Mouse (Mus musculus): ENCODE results near the gene Adamts14. TPM values are rescaled to one million over a fixed set of nuclear protein-coding genes. Genes with fewer than 3 reads are reported as not detected.

Adamts14 gene
- polyA plus RNA-seq, 1 experiment from 2014 or later = 0.78 TPM

DNA sequence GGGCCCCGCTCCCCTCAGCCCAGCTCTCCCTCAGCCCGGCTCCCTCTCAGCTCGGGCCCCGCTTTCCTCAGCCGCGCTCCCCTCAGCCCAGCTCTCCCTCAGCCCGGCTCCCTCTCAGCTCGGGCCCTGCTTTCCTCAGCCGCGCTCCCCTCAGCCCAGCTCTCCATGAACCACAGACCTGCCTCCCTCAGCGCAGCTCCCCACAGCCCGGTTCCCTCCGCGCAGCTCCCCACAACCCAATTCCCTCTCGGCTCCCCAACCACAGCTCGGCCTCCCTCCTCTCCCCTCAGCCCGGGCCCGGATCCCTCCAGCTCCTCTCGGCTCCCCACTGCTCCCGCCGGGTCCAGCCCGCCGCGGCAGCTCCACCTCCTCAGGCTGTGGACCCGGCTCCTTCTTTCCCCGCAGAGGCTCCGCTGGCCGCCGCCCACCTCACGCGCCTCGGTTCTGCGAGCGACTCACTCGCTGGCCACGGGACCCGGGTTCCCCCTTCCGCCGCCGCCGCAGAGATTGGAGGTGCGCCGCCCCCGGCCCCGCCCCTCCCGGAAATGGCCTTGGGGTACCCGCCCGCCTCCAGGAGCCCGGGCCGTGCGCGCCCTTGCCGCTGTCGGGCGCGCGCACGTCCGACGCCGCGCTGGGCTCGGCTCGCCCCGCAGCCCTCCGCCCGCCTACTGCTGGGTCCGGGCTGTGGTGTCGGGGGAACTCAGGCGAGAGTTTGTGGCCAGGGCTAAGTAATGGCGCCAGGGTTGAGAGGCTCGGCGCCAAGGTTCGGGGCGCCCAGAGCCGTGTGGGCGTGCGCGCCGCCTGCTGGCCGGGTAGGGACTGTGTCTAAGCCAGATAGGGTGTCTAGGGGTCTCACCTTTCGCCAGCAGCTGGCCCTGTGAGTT, 125.8 kb downstream of the Adamts14 start, which contains the start of gene Sgpl1:
Sgpl1 (minus strand) TSS at position 547 of the 884 bp plus-strand sequence.
- Histone ChIP-seq H3K9me3 (no peaks in the 10 kb centered on the region), H3K9ac (peak within 1 kb of the TSS; percentile 94), H3K4me1 (replicated peaks) (peaks cover 5% of the 10 kb centered on the region), H3K4me2 (replicated peaks) (peak within 1 kb of the TSS; percentile 96), H3K4me3 (replicated peaks) (peak within 1 kb of the TSS; percentile 96), H3K27ac (peak within 1 kb of the TSS; percentile 97), H3K36me3 (no peaks in the 10 kb centered on the region), H3K27me3 (replicated peaks) (no peaks in the 10 kb centered on the region)
- WGBS = under 1% methylated on average over 81 of the region's 82 CpGs
- peak; percentile 93 for ATAC-seq

Other genes starting within 250 kb of the Adamts14 start
- gene Pcbd1, start 184.1 kb downstream of the Adamts14 start, polyA plus RNA-seq (2015; fragmentation: Nextera tagmentation; extraction: Ambion mirVana) = 207 and 233 TPM in 2 replicates
- gene Sgpl1, start 125.7 kb downstream of the Adamts14 start, polyA plus RNA-seq (2015; fragmentation: Nextera tagmentation; extraction: Ambion mirVana) = 77.1 and 81.1 TPM in 2 replicates
- not detected in 2 replicates for gene Tbata, start 101.5 kb downstream of the Adamts14 start, polyA plus RNA-seq (2015; fragmentation: Nextera tagmentation; extraction: Ambion mirVana)
- gene Prf1, start 24.4 kb upstream of the Adamts14 start, polyA plus RNA-seq (2015; fragmentation: Nextera tagmentation; extraction: Ambion mirVana) = 0.06 TPM in 1 of 2 replicates, not detected in the other
- gene Pald1, start 110.1 kb upstream of the Adamts14 start, polyA plus RNA-seq (2015; fragmentation: Nextera tagmentation; extraction: Ambion mirVana) = 14.5 and 16.3 TPM in 2 replicates
- 0.09 and 0.20 TPM in 2 replicates for gene Nodal, start 144.5 kb upstream of the Adamts14 start, polyA plus RNA-seq (2015; fragmentation: Nextera tagmentation; extraction: Ambion mirVana)
- gene Eif4ebp2, start 179.2 kb upstream of the Adamts14 start, polyA plus RNA-seq (2015; fragmentation: Nextera tagmentation; extraction: Ambion mirVana) = 74.4 and 80.6 TPM in 2 replicates
- 5.6 and 5.9 TPM in 2 replicates for gene Lrrc20, start 202.4 kb upstream of the Adamts14 start, polyA plus RNA-seq (2015; fragmentation: Nextera tagmentation; extraction: Ambion mirVana)

All from intestine, embryonic 15.5 days (tissue).